Mouse (Mus musculus): Measurements from ENCODE around the gene Otub1.

- TF ChIP-seq POLR2A (IDR thresholded peaks at IDR 0.05; ENCODE audit: extremely low read depth, insufficient read depth, low read length) (no peak), CTCF (IDR thresholded peaks at IDR 0.05; ENCODE audit: extremely low read depth, insufficient read depth, low read length) (peak; percentile 91)
Measured at GRCm38 (mm10) chr19:7234537-7235221, 28.6 kb upstream of the Otub1 start.
